ENCODE assay signal across 14 mouse cellular contexts in genomic region chr7:101074170-101074767, GRCm38 (mm10). TPM values are rescaled to one million over a fixed set of nuclear protein-coding genes. Genes with fewer than 3 reads are reported as not detected.
DNase-seq lines count a peak whose midpoint lies in the region; ATAC-seq and TF ChIP-seq lines count a peak whose summit lies in the region.
"Had no signal": no experiment of that assay in that cellular context is flagged by ENCODE, and none has a peak within 500 bp of the region (broad histone marks: within the 10 kb centered on the region; RNA-seq: fewer than 3 reads in every experiment).

No protein-coding gene starts in this region.

- H3K4me1 ChIP-seq in kidney, adult 2 months (ENCODE audit: control insufficient read depth, insufficient read depth, low read length): no peaks in the 10 kb centered on the region
- peaks cover 44% of the 10 kb centered on the region for H3K4me1 ChIP-seq in liver, embryonic 13.5 days (replicated peaks)
- H3K4me1 ChIP-seq in forebrain, embryonic 13.5 days: no peaks in the 10 kb centered on the region

- 61% methylated on average over 8 of the region's 8 CpGs for WGBS in kidney, adult 2 months
- WGBS in liver, embryonic 13.5 days (ENCODE audit: insufficient replicate concordance): 28% methylated on average over 8 of the region's 8 CpGs
- whole genome bisulfite sequencing in forebrain, embryonic 13.5 days: 73% methylated on average over 8 of the region's 8 CpGs

- no peaks in the 10 kb centered on the region for H3K36me3 ChIP-seq in kidney, adult 2 months (ENCODE audit: control insufficient read depth, insufficient read depth, low read length)
- H3K36me3 ChIP-seq in liver, embryonic 13.5 days: no peaks in the 10 kb centered on the region
- no peaks in the 10 kb centered on the region for H3K36me3 ChIP-seq in forebrain, embryonic 13.5 days (ENCODE audit: poor library complexity, severe bottlenecking)
- H3K36me3 ChIP-seq: limb, embryonic 15.5 days had no signal

- H3K27ac ChIP-seq in kidney, adult 2 months (ENCODE audit: insufficient read depth, low read depth, low read length): no peak overlapping the region
- no peak overlapping the region; the same call in 1 of the 2 replicates for H3K27ac ChIP-seq in liver, embryonic 13.5 days
- no peak overlapping the region for H3K27ac ChIP-seq in forebrain, embryonic 13.5 days
- H3K27ac ChIP-seq: limb, embryonic 15.5 days had no signal

- no peak overlapping the region for H3K9ac ChIP-seq in liver, embryonic 13.5 days
- no peak overlapping the region for H3K9ac ChIP-seq in forebrain, embryonic 13.5 days
- H3K9ac ChIP-seq: limb, embryonic 15.5 days had no signal

- peak; percentile 39 for DNase-seq in adrenal gland, adult 2 months
- DNase-seq in adrenal gland, adult 8-10 months: no peak
- peak; percentile 61 for DNase-seq in kidney, adult 2 months
- no peak for DNase-seq in kidney, adult 8-10 months
- peak; percentile 46 for DNase-seq in kidney, adult 9 months
- DNase-seq in liver, embryonic 13.5 days: no peak
- no peak for DNase-seq in frontal cortex, adult 2 months (ENCODE audit: extremely low spot score in 1 of 2, low spot score in 1 of 2)
- DNase-seq: cerebellum, postnatal 36 days; midbrain, embryonic 14.5 days; right cerebral cortex, adult 18-20 months; thymus, postnatal 14 days had no signal

- no peaks in the 10 kb centered on the region for H3K9me3 ChIP-seq in liver, embryonic 13.5 days (replicated peaks)
- no peaks in the 10 kb centered on the region for H3K9me3 ChIP-seq in forebrain, embryonic 13.5 days (replicated peaks)
- H3K9me3 ChIP-seq: limb, embryonic 15.5 days had no signal

- H3K27me3 ChIP-seq in kidney, adult 2 months (replicated peaks; ENCODE audit: control insufficient read depth, insufficient read depth, low read length): no peaks in the 10 kb centered on the region
- no peaks in the 10 kb centered on the region for H3K27me3 ChIP-seq in liver, embryonic 13.5 days
- no peaks in the 10 kb centered on the region for H3K27me3 ChIP-seq in forebrain, embryonic 13.5 days
- H3K27me3 ChIP-seq: limb, embryonic 15.5 days had no signal

- TF ChIP-seq POLR2A in kidney, adult 2 months (IDR thresholded peaks at IDR 0.05; ENCODE audit: low read depth, low read length): no peak

- no peak for TF ChIP-seq CTCF in kidney, adult 2 months (conservative IDR thresholded peaks at IDR 0.05; ENCODE audit: insufficient read depth, insufficient read length, low read depth, low read length)

- ATAC-seq in liver, embryonic 13.5 days (ENCODE audit: low read depth): peak; percentile 48; the same call in 1 of the 2 replicates
- ATAC-seq in forebrain, embryonic 13.5 days: no peak
- ATAC-seq: intestine, embryonic 16.5 days had no signal

- no peak overlapping the region for H3K4me2 ChIP-seq in liver, embryonic 13.5 days
- no peak overlapping the region for H3K4me2 ChIP-seq in forebrain, embryonic 13.5 days
- H3K4me2 ChIP-seq: limb, embryonic 15.5 days had no signal

- H3K4me3 ChIP-seq in kidney, adult 2 months (ENCODE audit: insufficient read depth, low read depth, low read length): no peak overlapping the region
- no peak overlapping the region for H3K4me3 ChIP-seq in liver, embryonic 13.5 days (replicated peaks)
- no peak overlapping the region for H3K4me3 ChIP-seq in forebrain, embryonic 13.5 days
- H3K4me3 ChIP-seq: limb, embryonic 15.5 days had no signal

RNA-seq across cellular contexts. Expression of gene Fchsd2, which starts 18.4 kb away (rescaled TPM):
- total RNA-seq in adrenal gland, adult 2 months (2021): 10 to 100 TPM; 15.3 to 25.1 TPM
- 6.3 and 8.2 TPM in 2 replicates for polyA plus RNA-seq in adrenal gland, adult 2 months (2012; rRNA removed)
- total RNA-seq in adrenal gland, adult 8-10 months (2022): 10 to 100 TPM; 20.9 to 53.3 (median 33.8) TPM
- polyA plus RNA-seq in kidney, adult 2 months (2012; rRNA removed): 5.3 and 7.1 TPM in 2 replicates
- 4.2 and 6.8 TPM in 2 replicates for polyA plus RNA-seq in liver, embryonic 13.5 days (2015; fragmentation: Nextera tagmentation; extraction: Ambion mirVana)
- 27.0 and 29.7 TPM in 2 replicates for polyA plus RNA-seq in frontal cortex, adult 2 months (2012; rRNA removed)
- 33.1 and 33.3 TPM in 2 replicates for polyA plus RNA-seq in forebrain, embryonic 13.5 days (2015; fragmentation: Nextera tagmentation; extraction: Ambion mirVana)

Comparison
In these comparisons a context has a peak if more than half of its experiments do, and no peak if none do; other contexts are left out.
1. DNase-seq: peak in adrenal gland, adult 2 months (single experiment), kidney, adult 2 months (single experiment) and kidney, adult 9 months (single experiment); none in adrenal gland, adult 8-10 months (single experiment), kidney, adult 8-10 months (0 of 2), liver, embryonic 13.5 days (single experiment) and frontal cortex, adult 2 months (0 of 2).